In the genomic region with DNA sequence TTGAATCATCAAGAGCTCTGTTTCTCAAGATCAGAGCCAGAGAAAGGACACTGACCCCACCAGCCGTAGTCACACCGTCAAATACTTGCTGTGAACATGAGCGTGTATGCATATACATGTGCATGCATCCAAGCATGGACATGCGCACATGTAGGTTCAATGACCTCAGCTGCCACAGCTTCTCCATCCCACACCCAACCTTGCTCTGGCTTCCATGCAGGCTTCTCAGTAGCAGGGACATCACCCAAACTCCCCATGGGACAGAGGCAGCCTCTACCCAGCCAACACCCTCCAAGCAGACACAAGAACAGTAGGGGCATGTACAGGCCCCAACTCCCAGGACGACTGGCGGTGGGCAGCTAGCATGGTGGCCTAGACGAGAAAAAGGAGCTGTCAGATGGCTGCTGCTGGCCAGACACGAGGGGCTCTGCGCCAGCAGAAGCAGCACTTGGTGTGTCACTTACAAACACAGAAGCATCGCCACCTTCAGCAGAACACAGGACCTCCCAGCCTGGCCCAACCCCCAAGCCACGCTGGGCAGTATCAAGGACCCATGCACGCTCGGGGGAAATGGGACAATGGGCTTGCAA, we compare ENCODE assay signal across 12 mouse cellular contexts. TPM values are rescaled to one million over a fixed set of nuclear protein-coding genes. Genes with fewer than 3 reads are reported as not detected.
DNase-seq lines count a peak whose midpoint lies in the region; ATAC-seq lines count a peak whose summit lies in the region.
"Had no signal": no experiment of that assay in that cellular context is flagged by ENCODE, and none has a peak within 500 bp of the region (broad histone marks: within the 10 kb centered on the region; RNA-seq: fewer than 3 reads in every experiment).

No protein-coding gene starts in this region.

- 74% methylated on average over 13 of the region's 13 CpGs for WGBS in heart, embryonic 15.5 days
- 94% methylated on average over 13 of the region's 13 CpGs for WGBS in embryonic facial prominence, embryonic 10.5 days
- WGBS in forebrain, embryonic 13.5 days: 71% methylated on average over 13 of the region's 13 CpGs
- WGBS in midbrain, embryonic 12.5 days: 94% methylated on average over 13 of the region's 13 CpGs

- H3K27ac ChIP-seq in heart, embryonic 15.5 days: peak overlapping the region; percentile 98
- H3K27ac ChIP-seq in embryonic facial prominence, embryonic 10.5 days (replicated peaks): 0 out of 2 replicates have a peak overlapping the region, but pooled peaks have one; percentile 20
- H3K27ac ChIP-seq in forebrain, embryonic 13.5 days: peak overlapping the region; percentile 100
- H3K27ac ChIP-seq in midbrain, embryonic 12.5 days (replicated peaks): peak overlapping the region; percentile 99; the same call in 1 of the 2 replicates

- intact Hi-C loops in heart, postnatal 14 days (cut with DNase I): no loop called here

- H3K4me3 ChIP-seq in heart, embryonic 15.5 days: no peak overlapping the region
- H3K4me3 ChIP-seq in embryonic facial prominence, embryonic 10.5 days: 0 out of 2 replicates have a peak overlapping the region, but pooled peaks have one; percentile 17
- no peak overlapping the region for H3K4me3 ChIP-seq in forebrain, embryonic 13.5 days
- no peak overlapping the region for H3K4me3 ChIP-seq in midbrain, embryonic 12.5 days

- H3K27me3 ChIP-seq in heart, embryonic 15.5 days: no peaks in the 10 kb centered on the region
- no peaks in the 10 kb centered on the region for H3K27me3 ChIP-seq in embryonic facial prominence, embryonic 10.5 days (replicated peaks; ENCODE audit: low read depth, poor library complexity, severe bottlenecking)
- no peaks in the 10 kb centered on the region for H3K27me3 ChIP-seq in forebrain, embryonic 13.5 days
- H3K27me3 ChIP-seq in midbrain, embryonic 12.5 days: no peaks in the 10 kb centered on the region
- H3K27me3 ChIP-seq: CH12.LX had no signal

- no peaks in the 10 kb centered on the region for H3K36me3 ChIP-seq in heart, embryonic 15.5 days
- H3K36me3 ChIP-seq in embryonic facial prominence, embryonic 10.5 days (replicated peaks): peaks cover 7% of the 10 kb centered on the region; the same call in 1 of the 2 replicates
- no peaks in the 10 kb centered on the region for H3K36me3 ChIP-seq in forebrain, embryonic 13.5 days (ENCODE audit: poor library complexity, severe bottlenecking)
- no peaks in the 10 kb centered on the region for H3K36me3 ChIP-seq in midbrain, embryonic 12.5 days

- no peak overlapping the region for H3K9ac ChIP-seq in heart, embryonic 15.5 days
- no peak overlapping the region for H3K9ac ChIP-seq in forebrain, embryonic 13.5 days
- no peak overlapping the region for H3K9ac ChIP-seq in midbrain, embryonic 12.5 days (replicated peaks)

- H3K4me1 ChIP-seq in heart, embryonic 15.5 days (replicated peaks): peaks cover 93% of the 10 kb centered on the region
- peaks cover 89% of the 10 kb centered on the region for H3K4me1 ChIP-seq in embryonic facial prominence, embryonic 10.5 days
- H3K4me1 ChIP-seq in forebrain, embryonic 13.5 days: peaks cover 100% of the 10 kb centered on the region
- H3K4me1 ChIP-seq in midbrain, embryonic 12.5 days: peaks cover 92% of the 10 kb centered on the region

- no peak for ATAC-seq in heart, embryonic 15.5 days (replicated peaks; ENCODE audit: insufficient number of reproducible peaks, insufficient read depth, low FRiP score, low read depth)
- no peak for ATAC-seq in forebrain, embryonic 13.5 days
- ATAC-seq in midbrain, embryonic 12.5 days (ENCODE audit: low FRiP score, low read depth): no peak

- no peak for DNase-seq in heart, postnatal 14 days
- no peak for DNase-seq in embryonic facial prominence, embryonic 10.5 days (ENCODE audit: low spot score)
- DNase-seq in adrenal gland, adult 18-20 months (ENCODE audit: low spot score in 2 of 2): no peak
- DNase-seq in right cerebral cortex, postnatal 10 days (ENCODE audit: low spot score in 2 of 2): no peak
- DNase-seq in ovary, postnatal 14 days (ENCODE audit: low spot score): no peak
- DNase-seq: gastrocnemius, postnatal 25 days; kidney, postnatal 36 days; thymus, postnatal 36 days had no signal

- H3K4me2 ChIP-seq in heart, embryonic 15.5 days: peak overlapping the region; percentile 66; the same call in 1 of the 2 replicates
- H3K4me2 ChIP-seq in forebrain, embryonic 13.5 days: peak overlapping the region; percentile 65
- H3K4me2 ChIP-seq in midbrain, embryonic 12.5 days (replicated peaks): no peak overlapping the region

- H3K9me3 ChIP-seq in heart, embryonic 15.5 days (replicated peaks): no peaks in the 10 kb centered on the region
- no peaks in the 10 kb centered on the region for H3K9me3 ChIP-seq in embryonic facial prominence, embryonic 10.5 days
- no peaks in the 10 kb centered on the region for H3K9me3 ChIP-seq in forebrain, embryonic 13.5 days (replicated peaks)
- no peaks in the 10 kb centered on the region for H3K9me3 ChIP-seq in midbrain, embryonic 12.5 days

RNA-seq across cellular contexts. Expression of a gene that starts 40.1 kb away (rescaled TPM):
- 14.9 and 22.2 TPM in 2 replicates for polyA plus RNA-seq in heart, embryonic 15.5 days (2015; fragmentation: Nextera tagmentation; extraction: Ambion mirVana)
- total RNA-seq in heart, postnatal 14 days (2021): 10 to 100 TPM; 89.1 to 98.5 TPM
- polyA plus RNA-seq in embryonic facial prominence, embryonic 10.5 days (2016; fragmentation: Nextera tagmentation; extraction: Ambion mirVana): 19.2 and 19.8 TPM in 2 replicates
- 25.6 and 27.3 TPM in 2 replicates for polyA plus RNA-seq in forebrain, embryonic 13.5 days (2015; fragmentation: Nextera tagmentation; extraction: Ambion mirVana)
- polyA plus RNA-seq in midbrain, embryonic 12.5 days (2016; fragmentation: Nextera tagmentation; extraction: Ambion mirVana): 24.5 and 25.1 TPM in 2 replicates
- 100 to 1,000 TPM; 195 to 242 TPM for total RNA-seq in adrenal gland, adult 18-20 months (2021)

Comparison
In these comparisons a context has a peak if more than half of its experiments do, and no peak if none do; other contexts are left out.
1. H3K27ac ChIP-seq: peak in every context shown above with its lines; median percentile 100 in forebrain, embryonic 13.5 days; 99 in midbrain, embryonic 12.5 days; 98 in heart, embryonic 15.5 days; 20 in embryonic facial prominence, embryonic 10.5 days.